Mouse (Mus musculus) retina, postnatal 1 day (tissue): Measurements from ENCODE around the gene March9.

Experiments
- DNase-seq: peaks from one replicate; pipeline ENCODE4 v3.0.0-alpha.2; 2012

The March9 gene

GRCm38 (mm10) chr10:127030336-127031296 lies 29.4 kb downstream of the March9 start, which contains the start of gene Tsfm:
TSS of gene Tsfm (minus strand) at chr10:127030840.
- DNase-seq = peak; percentile 94

GRCm38 (mm10) chr10:127018422-127018821 lies 41.6 kb downstream of the March9 start:
- DNase-seq = no peak

- no peak for DNase-seq
Observed at GRCm38 (mm10) chr10:127017071-127017470, 42.9 kb downstream of the March9 start.

GRCm38 (mm10) chr10:127016488-127016887 lies 43.5 kb downstream of the March9 start:
- DNase-seq = peak; percentile 8
